ENCODE assay signal across 8 mouse cellular contexts in the genomic region with DNA sequence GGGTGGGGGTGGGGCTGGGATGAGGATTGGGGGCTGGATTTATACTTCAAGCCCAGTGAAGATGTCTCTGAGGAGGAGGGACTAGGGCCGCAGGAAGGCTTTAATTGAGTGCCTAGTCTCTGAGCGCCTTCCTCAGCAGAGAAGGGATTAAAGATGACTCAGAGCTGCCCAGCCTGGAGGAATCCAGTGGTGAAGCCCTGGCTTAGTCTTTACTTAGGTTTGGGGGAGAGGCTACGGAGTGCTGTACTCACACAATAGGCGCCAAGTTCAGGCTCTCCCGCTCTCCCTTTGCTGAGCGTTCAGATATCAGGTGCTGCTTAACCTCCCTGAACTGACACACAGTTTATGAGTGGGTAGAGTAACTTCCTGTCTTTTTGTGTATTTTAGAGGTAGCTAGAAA.
A peak's percentile ranks its signal among the peaks of the same experiment; 100 is the strongest.
DNase-seq lines count a peak whose midpoint lies in the region; ATAC-seq and TF ChIP-seq lines count a peak whose summit lies in the region.

No protein-coding gene starts in this region.

- no peak for TF ChIP-seq POLR2A in heart, adult 2 months (IDR thresholded peaks at IDR 0.05; ENCODE audit: insufficient read depth, low read depth, low read length)

- WGBS in heart, adult 2 months, result 2% methylated on average over 6 of the region's 6 CpGs
- 0% methylated on average over 6 of the region's 6 CpGs for WGBS in kidney, embryonic 14.5 days

- no peaks in the 10 kb centered on the region for H3K9me3 ChIP-seq in kidney, embryonic 14.5 days (ENCODE audit: control insufficient read depth, low read length)

- H3K36me3 ChIP-seq in heart, adult 2 months (ENCODE audit: control insufficient read depth, insufficient read depth, low read length), result peaks cover 11% of the 10 kb centered on the region
- no peaks in the 10 kb centered on the region for H3K36me3 ChIP-seq in kidney, embryonic 14.5 days (ENCODE audit: control insufficient read depth, insufficient read depth, low read length)

- H3K27me3 ChIP-seq in heart, adult 2 months (ENCODE audit: control insufficient read depth, insufficient read depth, low read length), result no peaks in the 10 kb centered on the region
- no peaks in the 10 kb centered on the region for H3K27me3 ChIP-seq in kidney, embryonic 14.5 days (ENCODE audit: control insufficient read depth, insufficient read depth, low read length)

- no peak for TF ChIP-seq CTCF in heart, adult 2 months (IDR thresholded peaks at IDR 0.05)

- H3K79me2 ChIP-seq in heart, adult 2 months (replicated peaks; ENCODE audit: control insufficient read depth, insufficient read depth, low read length), result no peaks in the 10 kb centered on the region; the same call in 1 of the 2 replicates

- peak; percentile 53 for ATAC-seq in CD4-positive, CD25-positive, alpha-beta regulatory T cell, adult 4 months
- peak; percentile 63 for ATAC-seq in kidney, embryonic 14.5 days (ENCODE audit: low FRiP score, low TSS enrichment)

- TF ChIP-seq EP300 in heart, adult 2 months (IDR thresholded peaks at IDR 0.05; ENCODE audit: insufficient read depth, low read depth, low read length), result no peak

- H3K9ac ChIP-seq in heart, adult 2 months (ENCODE audit: low read depth, low read length), result no peak overlapping the region
- H3K9ac ChIP-seq in kidney, embryonic 14.5 days (ENCODE audit: low read depth, low read length), result peak overlapping the region; percentile 54

- peak; percentile 84 for DNase-seq in NIH3T3 (ENCODE audit: low read depth)
- peak; percentile 30 to 51 for DNase-seq in cerebellum, postnatal 10 days
- peak; percentile 30 to 37 for DNase-seq in heart, adult 2 months
- DNase-seq in lung, postnatal 14 days, result peak; percentile 22
- peak; percentile 69 for DNase-seq in retina, postnatal 1 day
- no peak for DNase-seq in gastrocnemius, postnatal 10 days

- H3K4me2 ChIP-seq in kidney, embryonic 14.5 days (replicated peaks; ENCODE audit: low read depth, low read length), result peak overlapping the region; percentile 53

- peak overlapping the region; percentile 76 for H3K4me3 ChIP-seq in heart, adult 2 months
- H3K4me3 ChIP-seq in kidney, embryonic 14.5 days (ENCODE audit: low read length), result peak overlapping the region; percentile 55

- peak overlapping the region; percentile 75 for H3K27ac ChIP-seq in heart, adult 2 months
- H3K27ac ChIP-seq in kidney, embryonic 14.5 days (ENCODE audit: low read depth, low read length), result peak overlapping the region; percentile 38; the same call in 1 of the 2 replicates

- intact Hi-C loops in heart, adult 2 months (cut with DNase I), result loop anchor here (1.0 to 10.0 kb wide), 5 partner anchors 40 to 533 kb away; a partner anchor contains a TSS

- peaks cover 6% of the 10 kb centered on the region for H3K4me1 ChIP-seq in heart, adult 2 months (ENCODE audit: control insufficient read depth, insufficient read depth, low read length)
- H3K4me1 ChIP-seq in kidney, embryonic 14.5 days (ENCODE audit: control insufficient read depth, insufficient read depth, low read length), result peaks cover 11% of the 10 kb centered on the region; the same call in 1 of the 2 replicates
